Mouse (Mus musculus) mature B cell (primary cell): ENCODE data around the gene Mycbp2.

Experiments
- in situ Hi-C: fragments of 300-500 bp; cut with MboI; formaldehyde crosslinking; loops from 2 replicates; pipeline ENCODE4 v1.14.3; 2019

Mycbp2 gene

GRCm38 (mm10) chr14:103346729-103347505 lies at the start of gene Mycbp2:
Mycbp2 (minus strand) TSS chr14:103346814.
- in situ Hi-C loops, result no loop called here

GRCm38 (mm10) chr14:103392391-103392790 lies 45.8 kb upstream of the Mycbp2 start:
- in situ Hi-C loops, result no loop called here

GRCm38 (mm10) chr14:103387431-103387830 lies 40.8 kb upstream of the Mycbp2 start:
- in situ Hi-C loops, result no loop called here

GRCm38 (mm10) chr14:103386871-103387270 lies 40.3 kb upstream of the Mycbp2 start:
- in situ Hi-C loops, result no loop called here

GRCm38 (mm10) chr14:103385084-103385610 lies 38.5 kb upstream of the Mycbp2 start:
- in situ Hi-C loops, result no loop called here

GRCm38 (mm10) chr14:103378703-103379102 lies 32.1 kb upstream of the Mycbp2 start:
- in situ Hi-C loops, result no loop called here

GRCm38 (mm10) chr14:103376765-103377164 lies 30.2 kb upstream of the Mycbp2 start:
- in situ Hi-C loops, result no loop called here

GRCm38 (mm10) chr14:103375523-103375922 lies 28.9 kb upstream of the Mycbp2 start:
- in situ Hi-C loops, result no loop called here

GRCm38 (mm10) chr14:103363199-103363598 lies 16.6 kb upstream of the Mycbp2 start:
- in situ Hi-C loops, result no loop called here

- in situ Hi-C loops, result no loop called here
These were observed 9.5 kb upstream of the Mycbp2 start for GRCm38 (mm10) chr14:103356066-103356465.

GRCm38 (mm10) chr14:103354396-103355352 lies 8.1 kb upstream of the Mycbp2 start:
- in situ Hi-C loops, result loop anchor here (5.0 kb wide), 1 partner anchor 113 kb away; no protein-coding TSS in a partner anchor

- in situ Hi-C loops, result no loop called here
These were observed 521 bp downstream of the Mycbp2 start for GRCm38 (mm10) chr14:103345858-103346728.

GRCm38 (mm10) chr14:103345486-103345857 lies 1.1 kb downstream of the Mycbp2 start:
- in situ Hi-C loops, result no loop called here

- in situ Hi-C loops, result no loop called here
These were observed 1.6 kb downstream of the Mycbp2 start for GRCm38 (mm10) chr14:103345011-103345410.

GRCm38 (mm10) chr14:103343791-103344190 lies 2.8 kb downstream of the Mycbp2 start:
- in situ Hi-C loops, result no loop called here

- in situ Hi-C loops, result no loop called here
These were observed 5.0 kb downstream of the Mycbp2 start for GRCm38 (mm10) chr14:103341385-103342294.

- in situ Hi-C loops, result no loop called here
These were observed 33.7 kb downstream of the Mycbp2 start for GRCm38 (mm10) chr14:103312926-103313325.

GRCm38 (mm10) chr14:103296227-103296626 lies 50.4 kb downstream of the Mycbp2 start:
- in situ Hi-C loops, result no loop called here

- in situ Hi-C loops, result no loop called here
These were observed 60.0 kb downstream of the Mycbp2 start for GRCm38 (mm10) chr14:103286650-103287049.

GRCm38 (mm10) chr14:103276667-103277066 lies 69.9 kb downstream of the Mycbp2 start:
- in situ Hi-C loops, result no loop called here
